ENCODE assay signal across 8 mouse cellular contexts in the genomic region with DNA sequence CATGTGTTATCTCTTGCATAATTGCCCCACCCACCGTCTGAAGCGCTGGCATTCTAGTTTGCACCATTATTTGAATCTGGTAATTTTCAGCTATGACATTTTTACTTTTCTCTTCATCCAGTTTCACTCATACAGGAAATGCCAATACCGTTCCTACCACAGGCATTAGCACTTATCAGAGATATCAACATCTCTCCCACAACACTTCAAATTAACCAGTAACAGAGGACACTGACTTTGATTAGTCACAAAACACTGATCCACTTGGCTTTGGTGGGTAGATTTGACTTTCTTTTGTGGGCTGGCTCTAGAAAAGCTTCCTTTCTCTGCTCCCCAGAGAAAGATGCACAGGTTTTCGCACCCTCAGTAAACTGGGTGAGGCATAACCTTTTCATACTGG. TPM values are rescaled to one million over a fixed set of nuclear protein-coding genes. Genes with fewer than 3 reads are reported as not detected.
DNase-seq lines count a peak whose midpoint lies in the region; ATAC-seq lines count a peak whose summit lies in the region.

No protein-coding gene starts in this region.

- H3K4me2 ChIP-seq in kidney, embryonic 16.5 days (replicated peaks; ENCODE audit: low read depth, low read length), result peak overlapping the region; percentile 66
- peak overlapping the region; percentile 86 for H3K4me2 ChIP-seq in embryonic facial prominence, embryonic 13.5 days
- H3K4me2 ChIP-seq in intestine, embryonic 16.5 days (ENCODE audit: low read depth, low read length), result peak overlapping the region; percentile 90

- no peaks in the 10 kb centered on the region for H3K27me3 ChIP-seq in kidney, embryonic 16.5 days (ENCODE audit: insufficient read depth, low read length)
- H3K27me3 ChIP-seq in embryonic facial prominence, embryonic 13.5 days, result no peaks in the 10 kb centered on the region
- no peaks in the 10 kb centered on the region for H3K27me3 ChIP-seq in intestine, embryonic 16.5 days (replicated peaks; ENCODE audit: control insufficient read depth, insufficient read depth, low read length)

- intact Hi-C loops in left cerebral cortex, postnatal 25 days (cut with DNase I), result no loop called here

- H3K4me1 ChIP-seq in kidney, embryonic 16.5 days (ENCODE audit: insufficient read depth, low read length), result peaks cover 28% of the 10 kb centered on the region
- peaks cover 7% of the 10 kb centered on the region; the same call in 1 of the 2 replicates for H3K4me1 ChIP-seq in embryonic facial prominence, embryonic 13.5 days
- H3K4me1 ChIP-seq in intestine, embryonic 16.5 days (ENCODE audit: control insufficient read depth, insufficient read depth, low read length), result peaks cover 7% of the 10 kb centered on the region; the same call in 1 of the 2 replicates

- H3K9ac ChIP-seq in kidney, embryonic 16.5 days (replicated peaks; ENCODE audit: low read length), result no peak overlapping the region
- H3K9ac ChIP-seq in embryonic facial prominence, embryonic 13.5 days, result no peak overlapping the region
- no peak overlapping the region for H3K9ac ChIP-seq in intestine, embryonic 16.5 days (ENCODE audit: low read depth, low read length)

- H3K36me3 ChIP-seq in kidney, embryonic 16.5 days (ENCODE audit: insufficient read depth, low read length), result no peaks in the 10 kb centered on the region
- H3K36me3 ChIP-seq in embryonic facial prominence, embryonic 13.5 days, result no peaks in the 10 kb centered on the region
- no peaks in the 10 kb centered on the region for H3K36me3 ChIP-seq in intestine, embryonic 16.5 days (ENCODE audit: control insufficient read depth, insufficient read depth, low read length)

- H3K27ac ChIP-seq in kidney, embryonic 16.5 days (ENCODE audit: low read length), result no peak overlapping the region
- no peak overlapping the region for H3K27ac ChIP-seq in embryonic facial prominence, embryonic 13.5 days
- H3K27ac ChIP-seq in intestine, embryonic 16.5 days (ENCODE audit: low read length), result no peak overlapping the region

- DNase-seq in kidney, postnatal 14 days, result no peak
- peak; percentile 26 to 34 for DNase-seq in natural killer cell, adult 2 months (ENCODE audit: low spot score in 2 of 2)
- DNase-seq in adrenal gland, postnatal 25 days, result no peak
- DNase-seq in left cerebral cortex, postnatal 25 days (ENCODE audit: low spot score in 2 of 2), result no peak
- no peak for DNase-seq in ovary, adult 18-20 months (ENCODE audit: low spot score)

- peak overlapping the region; percentile 62 for H3K4me3 ChIP-seq in kidney, embryonic 16.5 days (ENCODE audit: low read length)
- no peak overlapping the region for H3K4me3 ChIP-seq in embryonic facial prominence, embryonic 13.5 days
- H3K4me3 ChIP-seq in intestine, embryonic 16.5 days (ENCODE audit: low read length), result peak overlapping the region; percentile 58; the same call in 1 of the 2 replicates

- 66% methylated on average over 4 of the region's 4 CpGs for WGBS in kidney, embryonic 16.5 days
- WGBS in embryonic facial prominence, embryonic 13.5 days, result 71% methylated on average over 4 of the region's 4 CpGs
- WGBS in intestine, embryonic 16.5 days, result 50% methylated on average over 4 of the region's 4 CpGs

- H3K9me3 ChIP-seq in kidney, embryonic 16.5 days (ENCODE audit: low read length), result no peaks in the 10 kb centered on the region
- no peaks in the 10 kb centered on the region for H3K9me3 ChIP-seq in embryonic facial prominence, embryonic 13.5 days
- H3K9me3 ChIP-seq in intestine, embryonic 16.5 days (ENCODE audit: control insufficient read depth, low read length), result no peaks in the 10 kb centered on the region

- ATAC-seq in kidney, embryonic 16.5 days (ENCODE audit: low FRiP score, low TSS enrichment), result no peak
- no peak for ATAC-seq in embryonic facial prominence, embryonic 13.5 days (ENCODE audit: insufficient number of reproducible peaks, insufficient read depth, low FRiP score, low TSS enrichment, low read depth)
- ATAC-seq in intestine, embryonic 16.5 days, result no peak

RNA-seq across cellular contexts. Expression of a gene that starts 3.7 kb away (rescaled TPM):
- polyA plus RNA-seq in kidney, embryonic 16.5 days (2015; fragmentation: Nextera tagmentation; extraction: Ambion mirVana), result 18.0 and 19.6 TPM in 2 replicates
- polyA plus RNA-seq in embryonic facial prominence, embryonic 13.5 days (2015; fragmentation: Nextera tagmentation; extraction: Ambion mirVana), result 14.8 and 16.4 TPM in 2 replicates
- polyA plus RNA-seq in intestine, embryonic 16.5 days (2015; fragmentation: Nextera tagmentation; extraction: Ambion mirVana), result 9.8 and 13.3 TPM in 2 replicates
- total RNA-seq in adrenal gland, postnatal 25 days (2021), result 26.3 and 31.5 TPM in 2 replicates
- 10 to 100 TPM; 69.1 to 69.9 TPM for total RNA-seq in left cerebral cortex, postnatal 25 days (2021)

Comparison
In these comparisons a context has a peak if more than half of its experiments do, and no peak if none do; other contexts are left out.
1. DNase-seq: peak in natural killer cell, adult 2 months (2 of 2); none in kidney, postnatal 14 days (single experiment), adrenal gland, postnatal 25 days (single experiment), left cerebral cortex, postnatal 25 days (0 of 2) and ovary, adult 18-20 months (single experiment).
2. Peak in every context shown above with its lines, with median percentiles within 50 percentile points of each other: H3K4me2 ChIP-seq.